Mouse (Mus musculus): ENCODE results near the gene Krt88. TPM values are rescaled to one million over a fixed set of nuclear protein-coding genes. Genes with fewer than 3 reads are reported as not detected.

Gene Krt88
- total and polyA plus RNA-seq, 3 experiments, result not detected

DNA sequence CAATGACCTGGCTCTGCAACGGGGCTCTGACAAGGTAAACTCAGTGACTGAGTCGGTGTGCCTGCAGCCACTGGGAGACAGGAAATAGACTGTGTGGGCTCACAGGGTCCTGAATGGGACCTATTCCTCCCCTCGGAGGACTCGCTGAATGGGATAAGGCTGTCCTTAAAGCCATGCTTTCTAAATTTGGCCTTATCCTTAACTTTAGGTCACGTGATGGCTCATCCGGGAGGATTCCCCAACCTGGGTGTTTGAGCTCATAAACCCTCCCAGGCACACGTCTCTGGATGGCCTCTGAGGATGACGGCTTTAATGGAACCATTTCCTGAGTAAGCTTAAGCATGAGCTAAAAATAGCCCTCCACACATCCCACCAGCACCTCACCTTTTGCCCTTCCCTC, 45.2 kb downstream of the Krt88 start:
- TF ChIP-seq POLR2A (IDR thresholded peaks at IDR 0.05; ENCODE audit: insufficient read depth, low read depth, low read length) (no peak), EP300 (IDR thresholded peaks at IDR 0.05; ENCODE audit: insufficient read depth, low read depth, low read length) (no peak), CTCF (IDR thresholded peaks at IDR 0.05) (no peak)
- H3K9ac ChIP-seq (ENCODE audit: low read depth, low read length), result no peak overlapping the region
- no peaks in the 10 kb centered on the region for H3K36me3 ChIP-seq (ENCODE audit: control insufficient read depth, insufficient read depth, low read length)
- no peak overlapping the region for H3K27ac ChIP-seq
- intact Hi-C loops (cut with DNase I), result no loop called here
- H3K79me2 ChIP-seq (replicated peaks; ENCODE audit: control insufficient read depth, insufficient read depth, low read length), result no peaks in the 10 kb centered on the region
- WGBS, result 20% methylated on average over 8 of the region's 8 CpGs
- H3K4me3 ChIP-seq, result no peak overlapping the region
- no peaks in the 10 kb centered on the region for H3K4me1 ChIP-seq (ENCODE audit: control insufficient read depth, insufficient read depth, low read length)
- no peaks in the 10 kb centered on the region for H3K27me3 ChIP-seq (ENCODE audit: control insufficient read depth, insufficient read depth, low read length)
- DNase-seq, result no peak

DNA sequence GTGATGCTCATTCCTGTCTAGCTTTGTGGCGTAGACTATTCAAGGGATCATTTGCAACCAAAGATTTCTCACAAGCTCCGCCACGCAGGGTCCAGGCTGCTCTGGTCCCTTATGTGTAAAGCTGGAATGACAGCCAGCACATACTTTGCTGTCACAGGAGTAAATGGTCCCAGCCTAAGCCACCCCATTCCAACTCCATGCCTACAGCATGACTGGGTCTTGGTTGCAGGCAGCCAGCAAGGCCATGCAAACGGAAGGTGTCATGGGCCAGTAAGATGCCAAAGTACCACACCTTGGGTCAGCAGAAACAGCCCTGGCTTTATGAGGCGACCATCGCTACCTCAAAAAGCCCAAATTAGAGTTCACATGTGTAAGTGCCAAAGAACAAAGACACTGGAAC, 46.2 kb downstream of the Krt88 start:
- 94% methylated on average over 6 of the region's 6 CpGs for WGBS
- intact Hi-C loops (cut with DNase I), result no loop called here
- Histone ChIP-seq H3K9ac (ENCODE audit: low read depth, low read length) (no peak overlapping the region), H3K79me2 (replicated peaks; ENCODE audit: control insufficient read depth, insufficient read depth, low read length) (no peaks in the 10 kb centered on the region), H3K4me1 (ENCODE audit: control insufficient read depth, insufficient read depth, low read length) (no peaks in the 10 kb centered on the region), H3K27me3 (ENCODE audit: control insufficient read depth, insufficient read depth, low read length) (no peaks in the 10 kb centered on the region), H3K4me3 (no peak overlapping the region), H3K27ac (no peak overlapping the region), H3K36me3 (ENCODE audit: control insufficient read depth, insufficient read depth, low read length) (no peaks in the 10 kb centered on the region)
- DNase-seq, result no peak
- TF ChIP-seq EP300 (IDR thresholded peaks at IDR 0.05; ENCODE audit: insufficient read depth, low read depth, low read length) (no peak), CTCF (IDR thresholded peaks at IDR 0.05) (no peak), POLR2A (IDR thresholded peaks at IDR 0.05; ENCODE audit: insufficient read depth, low read depth, low read length) (no peak)

DNA sequence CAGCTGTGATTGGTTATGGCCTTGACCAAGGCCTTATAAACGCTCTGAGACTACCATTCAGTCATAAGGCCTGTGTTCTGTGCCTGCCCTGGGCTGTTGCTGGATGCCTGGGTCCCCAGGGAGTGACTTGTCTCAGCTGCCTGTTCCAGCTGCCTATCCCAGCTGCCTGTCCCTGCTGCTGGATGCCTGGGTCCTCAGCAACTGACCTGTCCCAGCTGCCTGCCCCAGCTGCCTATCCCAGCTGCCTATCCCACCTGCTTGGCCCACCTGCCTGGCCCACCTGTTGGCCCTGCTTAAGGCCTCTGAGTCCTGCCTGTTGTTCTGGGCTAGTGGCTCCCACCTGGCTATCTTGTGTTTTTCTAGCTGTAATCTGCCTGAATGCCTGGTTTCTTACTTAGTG, 46.7 kb downstream of the Krt88 start:
- Histone ChIP-seq H3K27ac (no peak overlapping the region), H3K4me1 (ENCODE audit: control insufficient read depth, insufficient read depth, low read length) (no peaks in the 10 kb centered on the region), H3K27me3 (ENCODE audit: control insufficient read depth, insufficient read depth, low read length) (no peaks in the 10 kb centered on the region), H3K79me2 (replicated peaks; ENCODE audit: control insufficient read depth, insufficient read depth, low read length) (no peaks in the 10 kb centered on the region), H3K4me3 (no peak overlapping the region), H3K9ac (ENCODE audit: low read depth, low read length) (no peak overlapping the region), H3K36me3 (ENCODE audit: control insufficient read depth, insufficient read depth, low read length) (no peaks in the 10 kb centered on the region)
- DNase-seq, result no peak
- intact Hi-C loops (cut with DNase I), result no loop called here
- no peak for TF ChIP-seq EP300 (IDR thresholded peaks at IDR 0.05; ENCODE audit: insufficient read depth, low read depth, low read length)
- TF ChIP-seq POLR2A (IDR thresholded peaks at IDR 0.05; ENCODE audit: insufficient read depth, low read depth, low read length), result no peak
- WGBS, result 72% methylated on average over 1 of the region's 1 CpGs

DNA sequence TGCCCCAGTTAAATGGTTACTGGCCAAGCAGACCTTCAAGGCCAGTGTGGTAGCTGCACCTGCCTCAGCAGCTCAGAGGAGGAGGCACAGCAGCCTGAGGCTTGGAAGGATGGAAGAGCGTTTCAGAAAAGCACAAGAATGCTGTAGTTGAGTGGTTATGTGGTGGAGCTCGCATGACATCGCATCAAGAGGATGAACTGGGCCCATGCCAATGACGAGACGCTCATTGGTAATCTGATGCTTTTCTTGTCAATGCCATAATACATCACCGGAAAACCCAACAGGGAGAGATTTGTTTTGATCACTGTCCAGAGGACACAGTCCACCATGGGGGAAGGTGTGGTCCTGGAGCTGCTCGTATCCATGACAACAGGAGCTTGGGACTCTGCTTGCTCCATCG, 47.7 kb downstream of the Krt88 start:
- Histone ChIP-seq H3K4me3 (no peak overlapping the region), H3K79me2 (replicated peaks; ENCODE audit: control insufficient read depth, insufficient read depth, low read length) (no peaks in the 10 kb centered on the region), H3K36me3 (ENCODE audit: control insufficient read depth, insufficient read depth, low read length) (no peaks in the 10 kb centered on the region), H3K4me1 (ENCODE audit: control insufficient read depth, insufficient read depth, low read length) (no peaks in the 10 kb centered on the region), H3K27me3 (ENCODE audit: control insufficient read depth, insufficient read depth, low read length) (no peaks in the 10 kb centered on the region), H3K9ac (ENCODE audit: low read depth, low read length) (no peak overlapping the region), H3K27ac (no peak overlapping the region)
- DNase-seq, result no peak
- TF ChIP-seq CTCF (IDR thresholded peaks at IDR 0.05) (no peak), EP300 (IDR thresholded peaks at IDR 0.05; ENCODE audit: insufficient read depth, low read depth, low read length) (no peak), POLR2A (IDR thresholded peaks at IDR 0.05; ENCODE audit: insufficient read depth, low read depth, low read length) (no peak)
- WGBS, result 82% methylated on average over 8 of the region's 8 CpGs
- intact Hi-C loops (cut with DNase I), result no loop called here

DNA sequence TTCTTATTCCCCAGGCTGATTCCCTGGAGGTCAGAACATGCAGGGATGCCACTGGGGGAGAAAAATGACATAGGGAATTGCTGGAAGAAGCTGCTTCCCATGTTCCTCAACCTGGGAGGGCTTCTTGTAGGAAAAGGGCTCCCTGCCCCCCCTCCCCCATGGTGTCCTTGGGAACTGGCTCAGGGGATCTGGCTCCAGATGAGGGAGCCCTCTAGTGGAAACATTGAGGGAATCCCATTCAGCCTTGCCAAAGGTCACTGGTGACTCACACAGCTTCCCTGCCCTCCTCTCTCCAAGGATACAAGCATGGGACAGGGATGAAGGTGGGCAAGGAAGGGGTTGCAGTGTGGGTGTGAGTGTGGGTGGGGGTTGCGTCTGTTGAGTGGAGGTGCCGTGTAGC, 49.6 kb downstream of the Krt88 start:
- no peak overlapping the region for H3K4me3 ChIP-seq
- H3K27me3 ChIP-seq (ENCODE audit: control insufficient read depth, insufficient read depth, low read length), result no peaks in the 10 kb centered on the region
- peak; percentile 28 to 40 for DNase-seq
- TF ChIP-seq EP300 (IDR thresholded peaks at IDR 0.05; ENCODE audit: insufficient read depth, low read depth, low read length) (0 out of 2 replicates have a peak, but pooled peaks have one; percentile 26), CTCF (IDR thresholded peaks at IDR 0.05) (peak; percentile 64), POLR2A (IDR thresholded peaks at IDR 0.05; ENCODE audit: insufficient read depth, low read depth, low read length) (no peak)
- 78% methylated on average over 2 of the region's 2 CpGs for WGBS
- no peaks in the 10 kb centered on the region for H3K36me3 ChIP-seq (ENCODE audit: control insufficient read depth, insufficient read depth, low read length)
- H3K79me2 ChIP-seq (replicated peaks; ENCODE audit: control insufficient read depth, insufficient read depth, low read length), result no peaks in the 10 kb centered on the region
- intact Hi-C loops (cut with DNase I), result loop anchor here (2.0 kb wide), 1 partner anchor 158 kb away; no protein-coding TSS in a partner anchor
- H3K27ac ChIP-seq, result no peak overlapping the region
- H3K4me1 ChIP-seq (ENCODE audit: control insufficient read depth, insufficient read depth, low read length), result no peaks in the 10 kb centered on the region
- no peak overlapping the region for H3K9ac ChIP-seq (ENCODE audit: low read depth, low read length)

Other genes with a start within 250 kb of the Krt88 start
- 10 to 100 TPM; 10.9 to 11.5 TPM for gene Grasp, start 223.6 kb upstream of the Krt88 start, total RNA-seq (2021)
- gene Grasp, start 223.6 kb upstream of the Krt88 start, polyA plus RNA-seq (2012; rRNA removed), result 7.4 and 7.6 TPM in 2 replicates
- gene Nr4a1, start 193.5 kb upstream of the Krt88 start, total RNA-seq (2021), result 10 to 100 TPM; 12.1 to 45.3 TPM
- 17.0 and 23.8 TPM in 2 replicates for gene Nr4a1, start 193.5 kb upstream of the Krt88 start, polyA plus RNA-seq (2012; rRNA removed)
- gene Atg101, start 163.5 kb upstream of the Krt88 start, total RNA-seq (2021), result 10 to 100 TPM; 21.2 to 22.4 TPM
- gene Atg101, start 163.5 kb upstream of the Krt88 start, polyA plus RNA-seq (2012; rRNA removed), result 26.4 and 29.3 TPM in 2 replicates
- gene 6030408B16Rik, start 154.5 kb upstream of the Krt88 start, total RNA-seq (2021), result 1 to 10 TPM in 1 of 2 experiments, under 1 TPM in 1; 0.70 to 1.1 TPM
- 2.5 and 6.3 TPM in 2 replicates for gene 6030408B16Rik, start 154.5 kb upstream of the Krt88 start, polyA plus RNA-seq (2012; rRNA removed)
- 1 to 10 TPM; 2.2 to 2.8 TPM for gene Krt80, start 77.6 kb upstream of the Krt88 start, total RNA-seq (2021)
- gene Krt80, start 77.6 kb upstream of the Krt88 start, polyA plus RNA-seq (2012; rRNA removed), result 2.0 and 3.2 TPM in 2 replicates
- 1 to 10 TPM; 2.5 to 3.1 TPM for gene Krt7, start 36.7 kb upstream of the Krt88 start, total RNA-seq (2021)
- 2.6 and 3.3 TPM in 2 replicates for gene Krt7, start 36.7 kb upstream of the Krt88 start, polyA plus RNA-seq (2012; rRNA removed)
- gene Krt87, start 8.9 kb upstream of the Krt88 start, total RNA-seq (2021), result not detected
- not detected in 2 replicates for gene Krt87, start 8.9 kb upstream of the Krt88 start, polyA plus RNA-seq (2012; rRNA removed)
- gene Krt81, start 16.0 kb downstream of the Krt88 start, total RNA-seq (2021), result not detected
- gene Krt81, start 16.0 kb downstream of the Krt88 start, polyA plus RNA-seq (2012; rRNA removed), result not detected in 2 replicates
- not detected for gene Krt86, start 25.7 kb downstream of the Krt88 start, total RNA-seq (2021)
- gene Krt86, start 25.7 kb downstream of the Krt88 start, polyA plus RNA-seq (2012; rRNA removed), result 0.12 TPM in 1 of 2 replicates, not detected in the other
- not detected for gene Krt83, start 43.8 kb downstream of the Krt88 start, total RNA-seq (2021)
- gene Krt83, start 43.8 kb downstream of the Krt88 start, polyA plus RNA-seq (2012; rRNA removed), result not detected in 2 replicates
- not detected for gene Gm49425, start 69.5 kb downstream of the Krt88 start, total RNA-seq (2021)
- gene Gm49425, start 69.5 kb downstream of the Krt88 start, polyA plus RNA-seq (2012; rRNA removed), result not detected in 2 replicates
- not detected for gene Krt84, start 85.1 kb downstream of the Krt88 start, total RNA-seq (2021)
- gene Krt84, start 85.1 kb downstream of the Krt88 start, polyA plus RNA-seq (2012; rRNA removed), result not detected in 2 replicates
- not detected for gene Krt82, start 102.9 kb downstream of the Krt88 start, total RNA-seq (2021)
- not detected in 2 replicates for gene Krt82, start 102.9 kb downstream of the Krt88 start, polyA plus RNA-seq (2012; rRNA removed)
- gene Krt90, start 115.2 kb downstream of the Krt88 start, total RNA-seq (2021), result not detected
- gene Krt90, start 115.2 kb downstream of the Krt88 start, polyA plus RNA-seq (2012; rRNA removed), result 0.06 TPM in 1 of 2 replicates, not detected in the other
- not detected for gene Krt75, start 126.2 kb downstream of the Krt88 start, total RNA-seq (2021)
- gene Krt75, start 126.2 kb downstream of the Krt88 start, polyA plus RNA-seq (2012; rRNA removed), result not detected in 2 replicates
- gene Gm5414, start 180.4 kb downstream of the Krt88 start, total RNA-seq (2021), result not detected
- not detected in 2 replicates for gene Gm5414, start 180.4 kb downstream of the Krt88 start, polyA plus RNA-seq (2012; rRNA removed)
- gene Gm5478, start 199.6 kb downstream of the Krt88 start, total RNA-seq (2021), result not detected
- gene Gm5478, start 199.6 kb downstream of the Krt88 start, polyA plus RNA-seq (2012; rRNA removed), result not detected in 2 replicates
- not detected for gene Krt6b, start 232.5 kb downstream of the Krt88 start, total RNA-seq (2021)
- 0.04 TPM in 1 of 2 replicates, not detected in the other for gene Krt6b, start 232.5 kb downstream of the Krt88 start, polyA plus RNA-seq (2012; rRNA removed)
- gene Krt6a, start 246.6 kb downstream of the Krt88 start, total RNA-seq (2021), result not detected
- not detected in 2 replicates for gene Krt6a, start 246.6 kb downstream of the Krt88 start, polyA plus RNA-seq (2012; rRNA removed)